Mouse (Mus musculus): ENCODE data around the gene Nudt8. TPM values are rescaled to one million over a fixed set of nuclear protein-coding genes. Genes with fewer than 3 reads are reported as not detected.

Nudt8 gene
- polyA plus RNA-seq, 1 experiment from 2014 or later = 23.5 TPM

- Histone ChIP-seq H3K9ac (no peak within 1 kb of the TSS), H3K27me3 (ENCODE audit: control insufficient read depth, insufficient read depth, low read length) (no peaks in the 10 kb centered on the region), H3K4me3 (replicated peaks; ENCODE audit: low read length) (no peak within 1 kb of the TSS), H3K4me2 (replicated peaks) (no peak within 1 kb of the TSS), H3K4me1 (replicated peaks; ENCODE audit: control insufficient read depth, insufficient read depth, low read length) (peaks cover 6% of the 10 kb centered on the region), H3K36me3 (replicated peaks; ENCODE audit: control insufficient read depth, insufficient read depth) (peaks cover 28% of the 10 kb centered on the region), H3K9me3 (ENCODE audit: control insufficient read depth, low read length) (no peaks in the 10 kb centered on the region), H3K27ac (no peak within 1 kb of the TSS)
- 71% methylated on average over 1 of the region's 1 CpGs for WGBS
- no peak for DNase-seq (ENCODE audit: low spot score)
- ATAC-seq (ENCODE audit: low FRiP score) = no peak
These were observed 2.7 kb downstream of the Nudt8 start, which contains the start of gene Doc2g for GRCm38 (mm10) chr19:4003112-4003511. TSS of gene Doc2g (plus strand) at chr19:4003313.

- H3K4me1 ChIP-seq (replicated peaks; ENCODE audit: control insufficient read depth, insufficient read depth, low read length) = peaks cover 6% of the 10 kb centered on the region
- H3K9ac ChIP-seq = no peak overlapping the region
- no peak for DNase-seq (ENCODE audit: low spot score)
- H3K36me3 ChIP-seq (replicated peaks; ENCODE audit: control insufficient read depth, insufficient read depth) = peaks cover 34% of the 10 kb centered on the region
- WGBS = 78% methylated on average over 12 of the region's 12 CpGs
- H3K4me2 ChIP-seq (replicated peaks) = no peak overlapping the region
- no peak for ATAC-seq (ENCODE audit: low FRiP score)
- H3K9me3 ChIP-seq (ENCODE audit: control insufficient read depth, low read length) = no peaks in the 10 kb centered on the region
- no peak overlapping the region for H3K27ac ChIP-seq
- no peaks in the 10 kb centered on the region for H3K27me3 ChIP-seq (ENCODE audit: control insufficient read depth, insufficient read depth, low read length)
- H3K4me3 ChIP-seq (replicated peaks; ENCODE audit: low read length) = no peak overlapping the region
These were observed 3.3 kb downstream of the Nudt8 start for GRCm38 (mm10) chr19:4003641-4004040.

- Histone ChIP-seq H3K36me3 (replicated peaks; ENCODE audit: control insufficient read depth, insufficient read depth) (peaks cover 41% of the 10 kb centered on the region), H3K4me2 (replicated peaks) (no peak overlapping the region), H3K4me3 (replicated peaks; ENCODE audit: low read length) (no peak overlapping the region), H3K4me1 (replicated peaks; ENCODE audit: control insufficient read depth, insufficient read depth, low read length) (peaks cover 6% of the 10 kb centered on the region), H3K9me3 (ENCODE audit: control insufficient read depth, low read length) (no peaks in the 10 kb centered on the region), H3K27me3 (ENCODE audit: control insufficient read depth, insufficient read depth, low read length) (no peaks in the 10 kb centered on the region), H3K9ac (no peak overlapping the region), H3K27ac (no peak overlapping the region)
- WGBS = 89% methylated on average over 15 of the region's 15 CpGs
- ATAC-seq (ENCODE audit: low FRiP score) (no peak), DNase-seq (ENCODE audit: low spot score) (no peak)
These were observed 4.0 kb downstream of the Nudt8 start for GRCm38 (mm10) chr19:4004331-4004730.

GRCm38 (mm10) chr19:4005091-4005490, 4.7 kb downstream of the Nudt8 start:
- Histone ChIP-seq H3K9ac (no peak overlapping the region), H3K9me3 (ENCODE audit: control insufficient read depth, low read length) (no peaks in the 10 kb centered on the region), H3K27me3 (ENCODE audit: control insufficient read depth, insufficient read depth, low read length) (no peaks in the 10 kb centered on the region), H3K4me2 (replicated peaks) (no peak overlapping the region), H3K4me3 (replicated peaks; ENCODE audit: low read length) (no peak overlapping the region), H3K27ac (no peak overlapping the region), H3K36me3 (replicated peaks; ENCODE audit: control insufficient read depth, insufficient read depth) (peaks cover 48% of the 10 kb centered on the region), H3K4me1 (replicated peaks; ENCODE audit: control insufficient read depth, insufficient read depth, low read length) (peaks cover 6% of the 10 kb centered on the region)
- 82% methylated on average over 9 of the region's 9 CpGs for WGBS
- no peak for ATAC-seq (ENCODE audit: low FRiP score)
- DNase-seq (ENCODE audit: low spot score) = no peak

- H3K27me3 ChIP-seq (ENCODE audit: control insufficient read depth, insufficient read depth, low read length) = no peaks in the 10 kb centered on the region
- DNase-seq (ENCODE audit: low spot score) (no peak), ATAC-seq (ENCODE audit: low FRiP score) (no peak)
- H3K4me2 ChIP-seq (replicated peaks) = no peak overlapping the region
- peaks cover 4% of the 10 kb centered on the region for H3K4me1 ChIP-seq (replicated peaks; ENCODE audit: control insufficient read depth, insufficient read depth, low read length)
- H3K9ac ChIP-seq = no peak overlapping the region
- no peak overlapping the region for H3K4me3 ChIP-seq (replicated peaks; ENCODE audit: low read length)
- no peaks in the 10 kb centered on the region for H3K9me3 ChIP-seq (ENCODE audit: control insufficient read depth, low read length)
- H3K36me3 ChIP-seq (replicated peaks; ENCODE audit: control insufficient read depth, insufficient read depth) = peaks cover 53% of the 10 kb centered on the region
- WGBS = 98% methylated on average over 8 of the region's 8 CpGs
- H3K27ac ChIP-seq = no peak overlapping the region
These were observed 5.6 kb downstream of the Nudt8 start for GRCm38 (mm10) chr19:4005971-4006370.

- Histone ChIP-seq H3K27ac (no peak overlapping the region), H3K4me2 (replicated peaks) (no peak overlapping the region; the same call in 1 of the 2 replicates)
These were observed 10.7 kb downstream of the Nudt8 start for GRCm38 (mm10) chr19:4011086-4011485.

GRCm38 (mm10) chr19:4012432-4013022, 12.1 kb downstream of the Nudt8 start, which contains the start of gene Ndufv1:
TSS of gene Ndufv1 (minus strand) at chr19:4012806.
- no peaks in the 10 kb centered on the region for H3K27me3 ChIP-seq (ENCODE audit: control insufficient read depth, insufficient read depth, low read length)
- ATAC-seq (ENCODE audit: low FRiP score) = peak; percentile 99
- 0% methylated on average over 45 of the region's 45 CpGs for WGBS

More at GRCm38 (mm10) chr19:4011086-4011485, 10.7 kb downstream of the Nudt8 start:
- no peak overlapping the region for H3K4me3 ChIP-seq (replicated peaks; ENCODE audit: low read length)
- no peak overlapping the region for H3K9ac ChIP-seq
- ATAC-seq (ENCODE audit: low FRiP score) (no peak), DNase-seq (ENCODE audit: low spot score) (no peak)
- H3K9me3 ChIP-seq (ENCODE audit: control insufficient read depth, low read length) = no peaks in the 10 kb centered on the region
- peaks cover 45% of the 10 kb centered on the region for H3K36me3 ChIP-seq (replicated peaks; ENCODE audit: control insufficient read depth, insufficient read depth)
- 94% methylated on average over 5 of the region's 5 CpGs for WGBS
- no peaks in the 10 kb centered on the region for H3K27me3 ChIP-seq (ENCODE audit: control insufficient read depth, insufficient read depth, low read length)
- peaks cover 5% of the 10 kb centered on the region; the same call in 1 of the 2 replicates for H3K4me1 ChIP-seq (replicated peaks; ENCODE audit: control insufficient read depth, insufficient read depth, low read length)

GRCm38 (mm10) chr19:4013066-4013465, 12.7 kb downstream of the Nudt8 start:
- no peak overlapping the region for H3K27ac ChIP-seq
- H3K4me1 ChIP-seq (replicated peaks; ENCODE audit: control insufficient read depth, insufficient read depth, low read length) = peaks cover 5% of the 10 kb centered on the region; the same call in 1 of the 2 replicates
- 24% methylated on average over 9 of the region's 9 CpGs for WGBS
- no peaks in the 10 kb centered on the region for H3K9me3 ChIP-seq (ENCODE audit: control insufficient read depth, low read length)
- no peak for DNase-seq (ENCODE audit: low spot score)
- H3K27me3 ChIP-seq (ENCODE audit: control insufficient read depth, insufficient read depth, low read length) = no peaks in the 10 kb centered on the region
- H3K9ac ChIP-seq = no peak overlapping the region
- peak overlapping the region; percentile 74 for H3K4me3 ChIP-seq (replicated peaks; ENCODE audit: low read length)
- peak overlapping the region; percentile 44 for H3K4me2 ChIP-seq (replicated peaks)
- peaks cover 25% of the 10 kb centered on the region for H3K36me3 ChIP-seq (replicated peaks; ENCODE audit: control insufficient read depth, insufficient read depth)
- 0 out of 2 replicates have a peak, but pooled peaks have one; percentile 28 for ATAC-seq (ENCODE audit: low FRiP score)

More at GRCm38 (mm10) chr19:4012432-4013022, 12.1 kb downstream of the Nudt8 start, which contains the start of gene Ndufv1:
- no peaks in the 10 kb centered on the region for H3K9me3 ChIP-seq (ENCODE audit: control insufficient read depth, low read length)
- peak within 1 kb of the TSS; percentile 72 for H3K9ac ChIP-seq
- peaks cover 5% of the 10 kb centered on the region; the same call in 1 of the 2 replicates for H3K4me1 ChIP-seq (replicated peaks; ENCODE audit: control insufficient read depth, insufficient read depth, low read length)
- H3K4me2 ChIP-seq (replicated peaks) = peak within 1 kb of the TSS; percentile 74
- peaks cover 30% of the 10 kb centered on the region for H3K36me3 ChIP-seq (replicated peaks; ENCODE audit: control insufficient read depth, insufficient read depth)
- peak within 1 kb of the TSS; percentile 74 for H3K4me3 ChIP-seq (replicated peaks; ENCODE audit: low read length)
- peak within 1 kb of the TSS; percentile 70 for H3K27ac ChIP-seq
- peak; percentile 98 for DNase-seq (ENCODE audit: low spot score)

- no peak overlapping the region for H3K4me2 ChIP-seq (replicated peaks)
- ATAC-seq (ENCODE audit: low FRiP score) (no peak), DNase-seq (ENCODE audit: low spot score) (no peak)
- no peak overlapping the region for H3K4me3 ChIP-seq (replicated peaks; ENCODE audit: low read length)
- no peaks in the 10 kb centered on the region for H3K27me3 ChIP-seq (ENCODE audit: control insufficient read depth, insufficient read depth, low read length)
- H3K4me1 ChIP-seq (replicated peaks; ENCODE audit: control insufficient read depth, insufficient read depth, low read length) = peaks cover 5% of the 10 kb centered on the region; the same call in 1 of the 2 replicates
- H3K9me3 ChIP-seq (ENCODE audit: control insufficient read depth, low read length) = no peaks in the 10 kb centered on the region
- no peak overlapping the region for H3K27ac ChIP-seq
- H3K9ac ChIP-seq = no peak overlapping the region
- H3K36me3 ChIP-seq (replicated peaks; ENCODE audit: control insufficient read depth, insufficient read depth) = peaks cover 8% of the 10 kb centered on the region; the same call in 1 of the 2 replicates
These were observed 14.4 kb downstream of the Nudt8 start for GRCm38 (mm10) chr19:4014802-4015201.

Data from hindbrain, embryonic 14.5 days (tissue).